12 mouse cellular contexts compared by ENCODE assay signal in the genomic region with DNA sequence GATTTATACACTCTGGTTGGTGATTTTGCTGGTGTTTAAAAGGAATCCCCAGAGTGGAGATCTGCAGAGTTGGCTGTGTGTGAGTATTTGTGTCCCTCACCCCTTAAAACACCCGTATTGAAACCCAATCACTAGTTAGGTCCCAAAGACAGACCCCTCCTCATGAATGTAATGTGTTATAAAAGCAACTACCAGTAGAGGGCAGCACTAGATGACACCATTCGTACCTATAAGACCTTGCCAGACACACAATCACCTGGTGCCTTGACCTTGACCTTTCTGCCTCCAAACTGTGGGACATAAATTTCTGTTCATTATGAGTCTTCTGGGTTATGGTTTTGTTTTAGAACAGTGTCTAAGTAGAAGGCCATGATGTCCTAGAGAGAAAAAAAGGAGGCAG.
DNase-seq lines count a peak whose midpoint lies in the region; TF ChIP-seq lines count a peak whose summit lies in the region.
"Had no signal": no experiment of that assay in that cellular context is flagged by ENCODE, and none has a peak within 500 bp of the region (broad histone marks: within the 10 kb centered on the region; RNA-seq: fewer than 3 reads in every experiment).

No protein-coding gene starts in this region.

- 62% methylated on average over 2 of the region's 2 CpGs for WGBS in lung, adult 2 months

- DNase-seq in gastrocnemius, adult 2 months, result no peak
- DNase-seq in gastrocnemius, postnatal 4 days (ENCODE audit: low spot score in 2 of 2), result no peak
- no peak for DNase-seq in lung, adult 2 months
- no peak for DNase-seq in lung, adult 18-20 months
- DNase-seq in R1 (ENCODE audit: low read depth, low spot score), result peak; percentile 71
- peak; percentile 68 for DNase-seq in naive thymus-derived CD4-positive, alpha-beta T cell, adult 2 months (ENCODE audit: low read depth)
- no peak for DNase-seq in urinary bladder, adult 2 months (ENCODE audit: low spot score)
- no peak for DNase-seq in frontal cortex, postnatal 25 days (ENCODE audit: low spot score in 2 of 2)
- DNase-seq: kidney, adult 11 months; right cerebral cortex, adult 18-20 months had no signal

- no peak overlapping the region for H3K27ac ChIP-seq in gastrocnemius, adult 2 months
- H3K27ac ChIP-seq: stomach, embryonic 15.5 days had no signal

- intact Hi-C loops in gastrocnemius, adult 2 months (cut with DNase I), result loop anchor here (10.0 kb wide), 1 partner anchor 376 kb away; the partner anchor contains the start of gene Eogt

- no peak for TF ChIP-seq POLR2A in lung, adult 2 months (IDR thresholded peaks at IDR 0.05; ENCODE audit: borderline replicate concordance, extremely low read depth, low read depth, low read length)

- H3K4me3 ChIP-seq in gastrocnemius, adult 2 months, result no peak overlapping the region
- H3K4me3 ChIP-seq in lung, adult 2 months (replicated peaks; ENCODE audit: extremely low read depth, low read depth, low read length), result no peak overlapping the region
- H3K4me3 ChIP-seq: myocyte; stomach, embryonic 15.5 days had no signal

- H3K4me1 ChIP-seq in lung, adult 2 months (ENCODE audit: control insufficient read depth, insufficient read depth, low read length), result peaks cover 4% of the 10 kb centered on the region; the same call in 1 of the 2 replicates
- H3K4me1 ChIP-seq: stomach, embryonic 15.5 days had no signal

- TF ChIP-seq CTCF in gastrocnemius, adult 2 months (IDR thresholded peaks at IDR 0.05), result peak; percentile 57
- TF ChIP-seq CTCF in lung, adult 2 months (IDR thresholded peaks at IDR 0.05; ENCODE audit: insufficient read depth, low read length), result peak; percentile 38; the same call in 1 of the 2 replicates

Comparison
In these comparisons a context has a peak if more than half of its experiments do, and no peak if none do; other contexts are left out.
1. DNase-seq: peak in R1 (single experiment) and naive thymus-derived CD4-positive, alpha-beta T cell, adult 2 months (single experiment); none in gastrocnemius, adult 2 months (single experiment), gastrocnemius, postnatal 4 days (0 of 2), lung, adult 2 months (single experiment), lung, adult 18-20 months (0 of 2), urinary bladder, adult 2 months (single experiment) and frontal cortex, postnatal 25 days (0 of 2).